Mouse (Mus musculus) megakaryocyte-erythroid progenitor cell, adult 5-6 weeks (primary cell): Measurements from ENCODE around the gene Pigm. TPM values are rescaled to one million over a fixed set of nuclear protein-coding genes. Genes with fewer than 3 reads are reported as not detected.

Experiments
- ATAC-seq: replicated peaks from 2 replicates; pipeline ENCODE4 v1.8.0; 2016; ENCODE audit warnings: mild to moderate bottlenecking, inconsistent platforms; ENCODE audit not compliant: severe bottlenecking, poor library complexity, low FRiP score, low TSS enrichment
- total RNA-seq, 2 experiments: library from RNA; stranded (forward) in 1 of 2; stranded (reverse) in 1 of 2; fragments of 200-1000, 215-1000 nt in 1 of 2; fragments of >200 nt in 1 of 2; fragmentation: Nextera tagmentation in 1 of 2; gene quantifications; 2 replicates each; pipeline ENCODE4 v1.2.3; 2014 to 2017

The Pigm gene
- total RNA-seq (2014; fragmentation: Nextera tagmentation) (12.9 and 18.2 TPM in 2 replicates), total RNA-seq (2017) (16.4 and 16.8 TPM in 2 replicates)

GRCm38 (mm10) chr1:172376198-172376667 lies at the start of gene Pigm:
Pigm (plus strand) TSS chr1:172376546.
- peak; percentile 97 for ATAC-seq

DNA sequence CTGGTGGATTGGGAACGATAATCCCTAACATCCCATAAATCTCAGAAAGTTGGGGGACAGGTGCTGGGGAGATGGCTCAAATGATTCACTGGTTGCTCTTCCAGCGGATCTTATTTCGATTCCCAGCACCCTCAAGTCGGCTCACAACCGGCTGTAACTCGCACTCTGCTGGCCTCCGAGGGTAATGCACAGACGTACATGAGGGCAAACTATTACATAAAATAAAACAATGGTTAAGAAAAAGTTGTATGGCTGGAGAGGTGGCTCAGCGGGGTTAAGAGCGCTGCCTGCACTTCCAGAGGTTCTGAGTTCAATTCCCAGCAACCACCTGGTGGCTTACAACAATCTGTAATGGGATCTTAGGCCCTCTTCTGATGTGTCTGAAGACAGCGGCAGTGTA lies 49.7 kb upstream of the Pigm start:
- no peak for ATAC-seq

GRCm38 (mm10) chr1:172327206-172328001 lies 48.9 kb upstream of the Pigm start:
- ATAC-seq = no peak

DNA sequence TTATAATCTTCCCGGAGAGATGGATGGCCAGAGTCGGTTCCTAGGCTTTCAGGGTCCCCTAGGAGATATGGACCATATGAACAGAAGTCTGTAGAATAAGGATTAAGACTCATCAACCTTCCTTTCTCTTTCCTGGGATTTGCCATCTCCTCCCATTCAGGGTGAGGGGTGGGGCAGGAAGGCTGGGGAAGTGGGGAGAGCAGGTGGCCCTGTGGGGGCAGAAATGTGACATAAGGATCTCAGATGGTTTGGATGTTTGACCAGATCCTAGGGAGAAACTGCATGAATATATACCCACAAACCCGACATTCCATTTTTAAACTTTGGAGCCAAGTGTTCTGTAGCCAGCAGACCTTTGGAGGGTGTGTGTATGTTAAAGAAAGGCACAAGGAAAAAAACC lies 48.3 kb upstream of the Pigm start:
- ATAC-seq = no peak

DNA sequence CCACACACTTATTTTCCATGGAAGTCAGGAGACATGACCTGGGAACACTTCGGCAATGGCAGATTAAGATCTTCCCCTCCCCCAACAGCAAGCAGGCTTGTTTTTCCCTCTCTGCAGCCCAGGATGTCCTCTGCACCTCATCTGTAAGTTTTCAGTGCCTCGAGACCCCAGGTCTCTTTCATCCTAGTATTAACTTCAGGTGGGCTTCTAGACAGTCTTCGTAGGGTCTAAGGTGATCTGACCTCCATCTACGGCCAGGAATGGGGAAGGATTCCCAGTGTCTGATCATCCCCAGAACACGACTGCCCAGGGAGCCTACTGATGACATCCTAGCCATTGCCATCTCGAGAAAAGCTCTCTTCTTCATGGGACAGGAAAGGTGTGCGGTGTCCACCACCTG lies 47.9 kb upstream of the Pigm start:
- no peak for ATAC-seq

DNA sequence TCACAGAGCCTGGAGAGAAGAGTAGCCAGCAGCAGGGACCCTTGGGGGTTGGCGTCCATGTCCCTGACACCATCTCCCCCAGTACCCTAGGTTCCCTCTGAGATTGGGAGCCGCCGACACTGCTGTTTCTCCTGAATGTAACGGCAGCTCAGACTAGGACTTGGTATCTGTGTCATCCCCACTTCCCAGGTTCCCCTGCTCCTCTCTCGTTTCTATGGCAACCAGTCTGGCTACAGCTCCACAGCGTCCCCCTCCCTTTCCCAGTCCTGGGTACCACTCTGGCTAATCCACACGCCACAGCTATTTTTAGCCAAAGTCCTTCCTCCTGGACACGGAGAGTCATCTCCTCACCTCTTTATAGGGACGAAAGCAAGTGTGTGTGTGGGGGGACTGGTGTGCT lies 47.2 kb upstream of the Pigm start, which contains the start of gene Kcnj9:
TSS of gene Kcnj9 (minus strand) at position 188 of the 400 bp plus-strand sequence.
- no peak for ATAC-seq

DNA sequence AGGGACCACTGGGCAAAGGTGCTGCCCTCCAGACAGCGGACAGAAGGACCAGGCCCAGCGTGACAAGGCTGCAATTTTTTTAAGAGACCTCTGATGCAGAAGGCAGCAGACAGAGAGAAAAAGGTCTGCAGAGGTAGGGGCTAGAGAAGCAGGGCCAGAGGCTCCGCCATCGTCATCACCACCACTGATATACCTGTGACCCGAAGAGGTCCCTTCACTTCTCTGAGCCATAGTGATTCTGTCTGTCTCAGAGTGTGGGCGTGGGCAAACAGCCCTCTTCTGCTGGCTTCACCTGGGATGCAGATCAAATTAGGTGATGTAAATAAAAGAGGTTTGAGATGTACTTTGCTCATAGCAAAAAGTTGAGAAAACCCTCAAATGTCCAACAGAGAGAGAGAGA lies 46.7 kb upstream of the Pigm start:
- no peak for ATAC-seq

DNA sequence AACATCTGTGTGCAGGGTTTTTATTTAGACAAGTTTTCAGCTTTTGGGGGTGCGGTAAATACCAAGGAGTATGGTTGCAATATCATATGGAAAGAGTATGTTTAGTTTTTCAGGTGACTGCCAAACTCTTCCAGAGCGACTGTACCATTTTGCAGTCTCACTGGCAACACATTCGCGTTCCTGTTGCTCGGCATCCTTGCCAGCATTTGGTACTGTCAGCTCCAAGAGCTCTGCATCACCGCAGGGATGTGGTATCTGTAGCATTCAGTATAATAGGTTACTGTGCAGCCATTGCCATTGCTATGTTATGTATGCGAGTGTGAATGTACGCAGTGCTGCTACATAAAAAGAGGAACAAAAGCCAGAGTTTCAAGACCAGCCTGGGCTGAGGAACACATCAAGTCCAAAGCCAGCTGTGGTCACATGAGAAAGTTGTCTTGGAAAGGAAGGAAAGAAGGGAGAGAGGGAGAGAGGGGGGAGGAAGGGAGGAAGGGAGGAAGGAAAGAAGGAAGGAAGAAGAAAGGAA lies 44.9 kb upstream of the Pigm start:
- ATAC-seq = no peak

GRCm38 (mm10) chr1:172332925-172333324 lies 43.4 kb upstream of the Pigm start:
- no peak for ATAC-seq

GRCm38 (mm10) chr1:172333512-172333911 lies 42.8 kb upstream of the Pigm start:
- ATAC-seq = no peak

GRCm38 (mm10) chr1:172335804-172336203 lies 40.5 kb upstream of the Pigm start:
- ATAC-seq = no peak

DNA sequence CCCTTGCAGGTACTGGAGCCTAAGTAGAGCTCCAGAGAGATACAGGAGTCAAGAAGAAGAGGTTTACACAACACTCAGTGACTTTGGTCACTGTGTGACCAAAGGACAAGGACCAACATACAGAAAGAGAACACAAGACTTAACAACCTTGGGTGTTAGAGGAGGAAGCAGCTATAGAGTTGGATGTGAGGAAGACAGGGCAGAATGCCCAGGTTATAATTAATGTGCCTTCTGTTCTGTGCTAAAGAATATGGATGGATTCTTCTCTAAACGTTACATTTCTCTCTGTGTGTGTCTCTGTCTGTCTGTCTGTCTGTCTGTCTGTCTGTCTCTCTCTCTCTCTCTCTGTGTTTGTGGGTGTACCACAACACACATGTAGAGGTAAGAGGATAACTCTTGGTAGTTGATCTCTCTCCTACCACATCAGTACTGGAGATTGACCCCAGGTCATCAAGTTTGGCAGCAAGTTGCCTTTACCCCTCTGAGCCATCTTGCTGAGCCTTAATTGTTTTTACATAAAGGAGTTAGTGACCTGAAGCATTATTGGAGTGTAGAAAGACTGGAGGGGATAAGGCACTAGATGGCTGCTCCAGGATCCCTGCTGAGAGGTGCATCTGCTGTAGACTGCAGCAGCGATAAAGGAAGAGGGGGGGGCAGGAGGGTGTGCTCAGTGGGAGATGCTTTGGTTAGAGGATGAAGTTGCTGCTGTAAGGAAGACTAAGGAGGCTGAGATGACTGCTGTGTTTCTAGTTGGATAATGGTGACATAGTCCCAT lies 38.7 kb upstream of the Pigm start:
- ATAC-seq = no peak

DNA sequence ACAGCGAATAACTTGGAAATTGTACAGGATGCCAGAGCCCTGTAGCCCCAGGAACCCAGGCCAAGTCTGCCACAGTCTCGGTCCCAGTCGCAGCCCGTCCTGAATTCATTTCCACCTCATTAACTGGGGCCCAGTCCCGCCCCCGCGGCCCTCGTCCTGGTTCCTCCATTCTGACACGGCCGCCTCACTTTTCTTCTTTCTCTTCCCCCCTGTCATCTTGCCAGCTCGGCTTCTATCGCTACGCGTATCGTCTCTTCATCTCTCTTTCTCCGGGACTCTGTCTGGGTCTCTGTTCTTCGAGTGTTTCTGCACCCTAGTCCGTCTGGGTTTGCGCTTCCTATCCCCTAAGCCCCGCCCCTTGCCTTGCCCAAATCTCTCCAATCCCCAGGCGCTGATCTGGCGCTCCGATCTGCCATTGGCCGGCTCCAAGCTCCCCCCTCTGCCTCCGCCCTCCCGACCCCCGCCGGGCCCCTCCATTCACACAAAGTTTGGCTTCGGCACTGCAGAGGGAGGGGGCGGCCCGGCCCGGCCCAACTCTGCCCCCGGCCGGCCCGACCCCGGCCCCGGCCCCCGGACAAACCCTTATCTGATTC lies 35.5 kb upstream of the Pigm start, which contains the start of gene Kcnj10:
TSS of gene Kcnj10 (plus strand) at position 482 of the 593 bp plus-strand sequence.
- peak; percentile 93 for ATAC-seq

- no peak for ATAC-seq
Observed at GRCm38 (mm10) chr1:172341386-172341785, 35.0 kb upstream of the Pigm start.

DNA sequence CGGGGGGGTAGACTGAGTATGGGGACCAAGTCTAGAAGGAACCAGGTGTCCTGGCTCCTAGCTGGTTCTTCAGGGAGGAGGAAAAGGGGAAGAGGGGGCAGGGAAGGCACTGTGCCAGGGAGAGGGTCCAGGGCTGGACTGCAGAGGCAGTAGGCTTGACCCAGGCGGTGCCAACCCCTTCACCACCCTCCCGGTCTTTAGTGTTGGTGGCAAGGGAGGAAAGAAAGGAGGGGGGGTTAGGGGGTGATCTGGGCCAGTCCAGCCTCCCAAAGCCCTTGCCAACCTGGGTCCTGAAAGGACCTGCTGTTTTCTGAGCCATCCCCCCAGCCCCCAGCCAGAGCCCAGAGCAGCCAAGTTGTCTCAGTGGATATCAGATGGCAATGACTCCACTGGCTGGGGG lies 33.6 kb upstream of the Pigm start:
- ATAC-seq = no peak

DNA sequence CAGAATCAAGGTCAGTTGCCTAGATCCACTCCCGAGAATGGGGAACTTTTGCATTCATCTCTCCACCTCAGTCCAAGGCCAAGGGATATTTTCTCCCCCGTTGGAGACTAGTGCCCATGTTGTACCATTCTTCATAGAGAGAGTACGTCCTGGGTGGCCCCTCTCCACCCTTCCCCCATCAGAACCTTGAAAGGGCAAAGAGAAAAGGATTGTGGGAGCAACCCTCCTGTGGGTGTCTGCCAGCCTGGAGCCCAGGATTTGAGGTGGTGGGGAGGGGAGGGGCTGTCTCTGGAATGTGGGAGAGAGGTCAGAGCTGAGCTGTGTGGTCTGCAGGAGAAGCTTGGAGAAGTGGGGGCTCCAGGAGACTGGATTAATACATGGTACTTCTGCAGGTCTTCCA lies 32.4 kb upstream of the Pigm start:
- no peak for ATAC-seq

GRCm38 (mm10) chr1:172344820-172345219 lies 31.5 kb upstream of the Pigm start:
- ATAC-seq = no peak

DNA sequence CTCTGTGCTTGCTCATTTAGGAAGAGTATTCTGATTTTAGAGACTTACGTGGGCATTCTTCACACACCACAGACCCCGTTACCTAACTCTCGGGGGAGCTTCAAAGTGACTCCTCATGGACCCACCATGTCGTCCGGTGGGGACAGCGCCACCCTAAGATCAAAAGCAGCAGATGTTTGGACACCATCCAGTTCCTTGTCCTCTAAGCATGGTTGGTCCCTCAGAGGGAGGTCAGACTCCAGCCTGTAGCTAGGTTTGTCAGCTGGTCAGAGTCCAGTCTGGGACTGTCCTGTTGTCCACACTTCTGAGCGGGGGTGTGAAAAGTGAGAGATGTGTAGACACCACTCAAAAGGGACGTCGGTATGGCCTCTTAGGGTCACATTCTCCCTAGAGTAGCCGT lies 29.6 kb upstream of the Pigm start:
- no peak for ATAC-seq

DNA sequence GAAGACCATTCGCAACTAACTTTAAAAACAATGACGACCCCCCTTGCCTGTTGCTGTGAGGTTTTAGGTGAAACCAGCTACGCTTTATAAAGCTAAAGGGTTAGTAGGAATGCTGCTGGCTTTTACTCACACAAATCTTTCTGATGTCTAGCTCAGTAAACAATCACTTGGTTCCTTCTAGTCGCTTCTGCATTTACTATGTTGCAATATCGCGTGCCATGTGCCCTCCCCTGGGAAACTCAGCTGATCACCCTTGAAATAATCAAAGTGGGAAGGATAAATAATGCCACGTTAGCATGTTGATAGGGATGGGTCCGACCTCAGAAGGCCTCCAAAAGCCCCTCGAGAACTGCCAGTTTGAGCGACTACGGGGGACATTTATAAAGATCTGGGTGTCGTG lies 29.0 kb upstream of the Pigm start:
- no peak for ATAC-seq

GRCm38 (mm10) chr1:172349504-172349903 lies 26.8 kb upstream of the Pigm start:
- no peak for ATAC-seq
